Mouse (Mus musculus): ENCODE results near the gene Btbd19. TPM values are rescaled to one million over a fixed set of nuclear protein-coding genes. Genes with fewer than 3 reads are reported as not detected.

Btbd19 gene
- 1 to 10 TPM; 1.6 to 3.2 (median 1.8) TPM for total RNA-seq (2022)

GRCm38 (mm10) chr4:117125348-117125909 is at the start of gene Btbd19:
Gene Btbd19, minus strand, starts transcription at chr4:117125725.
- peak; percentile 65 to 74 for DNase-seq (ENCODE audit: low spot score in 2 of 2)

GRCm38 (mm10) chr4:117169936-117170335 is 44.4 kb upstream of the Btbd19 start:
- DNase-seq (ENCODE audit: low spot score in 2 of 2) = no peak

GRCm38 (mm10) chr4:117161183-117161582 is 35.7 kb upstream of the Btbd19 start:
- DNase-seq (ENCODE audit: low spot score in 2 of 2) = no peak

GRCm38 (mm10) chr4:117159666-117160065 is 34.1 kb upstream of the Btbd19 start:
- DNase-seq (ENCODE audit: low spot score in 2 of 2) = no peak

- no peak for DNase-seq (ENCODE audit: low spot score in 2 of 2)
Observed at GRCm38 (mm10) chr4:117156372-117156771, 30.8 kb upstream of the Btbd19 start.

- DNase-seq (ENCODE audit: low spot score in 2 of 2) = peak; percentile 72 to 76
Observed at GRCm38 (mm10) chr4:117155792-117156355, 30.3 kb upstream of the Btbd19 start, which contains the start of gene Rps8. Gene Rps8, minus strand, starts transcription at chr4:117156243.

GRCm38 (mm10) chr4:117155020-117155791 is 29.7 kb upstream of the Btbd19 start:
- DNase-seq (ENCODE audit: low spot score in 2 of 2) = no peak

- DNase-seq (ENCODE audit: low spot score in 2 of 2) = no peak
Observed at GRCm38 (mm10) chr4:117152714-117153113, 27.2 kb upstream of the Btbd19 start.

- DNase-seq (ENCODE audit: low spot score in 2 of 2) = no peak
Observed at GRCm38 (mm10) chr4:117151416-117151815, 25.9 kb upstream of the Btbd19 start.

- DNase-seq (ENCODE audit: low spot score in 2 of 2) = no peak
Observed at GRCm38 (mm10) chr4:117150212-117150733, 24.7 kb upstream of the Btbd19 start.

GRCm38 (mm10) chr4:117149291-117150211 is 24.0 kb upstream of the Btbd19 start:
- no peak for DNase-seq (ENCODE audit: low spot score in 2 of 2)

- no peak for DNase-seq (ENCODE audit: low spot score in 2 of 2)
Observed at GRCm38 (mm10) chr4:117148815-117149214, 23.3 kb upstream of the Btbd19 start.

- DNase-seq (ENCODE audit: low spot score in 2 of 2) = no peak
Observed at GRCm38 (mm10) chr4:117148047-117148713, 22.7 kb upstream of the Btbd19 start.

- peak; percentile 81 for DNase-seq (ENCODE audit: low spot score in 2 of 2)
Observed at GRCm38 (mm10) chr4:117146176-117146575, 20.7 kb upstream of the Btbd19 start.

- no peak for DNase-seq (ENCODE audit: low spot score in 2 of 2)
Observed at GRCm38 (mm10) chr4:117145248-117145647, 19.7 kb upstream of the Btbd19 start.

- DNase-seq (ENCODE audit: low spot score in 2 of 2) = no peak
Observed at GRCm38 (mm10) chr4:117143023-117143422, 17.5 kb upstream of the Btbd19 start.

- no peak for DNase-seq (ENCODE audit: low spot score in 2 of 2)
Observed at GRCm38 (mm10) chr4:117140613-117141012, 15.1 kb upstream of the Btbd19 start.

GRCm38 (mm10) chr4:117139217-117139612 is 13.7 kb upstream of the Btbd19 start:
- DNase-seq (ENCODE audit: low spot score in 2 of 2) = no peak

GRCm38 (mm10) chr4:117138295-117139216 is 13.0 kb upstream of the Btbd19 start:
- DNase-seq (ENCODE audit: low spot score in 2 of 2) = no peak

GRCm38 (mm10) chr4:117136034-117136433 is 10.5 kb upstream of the Btbd19 start:
- no peak for DNase-seq (ENCODE audit: low spot score in 2 of 2)
